Mouse (Mus musculus) CH12.LX (cell line): ENCODE measurements around the gene Ism2.

Source experiments
- CTCF ChIP-seq, 2 experiments: IDR thresholded peaks in 1 of 2; conservative IDR thresholded peaks in 1 of 2; 2 replicates each; pipeline ENCODE4 v1.5.1; 2011 to 2012; ENCODE audit warnings: low read depth in 2 of 2, low read length in 2 of 2, improper control_type of control experiment in 1 of 2, inconsistent platforms in 1 of 2, mild to moderate bottlenecking in 1 of 2, moderate library complexity in 1 of 2
- EP300 ChIP-seq: IDR thresholded peaks from 2 replicates; pipeline ENCODE4 v1.6.1; 2011; ENCODE audit warnings: low read length, improper control_type of control experiment
- JUN ChIP-seq: IDR thresholded peaks from 2 replicates; pipeline ENCODE4 v1.6.1; 2011; ENCODE audit warnings: low read depth, mild to moderate bottlenecking, low read length, improper control_type of control experiment, moderate library complexity; ENCODE audit not compliant: insufficient read depth
- POLR2A ChIP-seq: IDR thresholded peaks from 2 replicates; pipeline ENCODE4 v1.6.1; 2011; ENCODE audit warnings: low read depth, mild to moderate bottlenecking, improper control_type of control experiment, low read length
- RCOR1 ChIP-seq: conservative IDR thresholded peaks from 2 replicates; pipeline ENCODE4 v1.6.1; 2012; ENCODE audit warnings: low read depth, mild to moderate bottlenecking, inconsistent platforms, low read length, improper control_type of control experiment
- ZNF384 ChIP-seq: IDR thresholded peaks from 2 replicates; pipeline ENCODE4 v1.6.1; 2012; ENCODE audit warnings: low read depth, low read length, improper control_type of control experiment, inconsistent platforms

GRCm38 (mm10) chr12:87327610-87328009 is 28.1 kb upstream of the Ism2 start:
- TF ChIP-seq CTCF (conservative IDR thresholded peaks at IDR 0.05 in 1 of 2, IDR thresholded peaks at IDR 0.05 in 1 of 2; ENCODE audit: low read depth in 2 of 2, low read length in 2 of 2) = no peak
- no peak for TF ChIP-seq EP300
- no peak for TF ChIP-seq RCOR1
- TF ChIP-seq POLR2A = no peak
- no peak for TF ChIP-seq ZNF384
- TF ChIP-seq JUN = no peak
